Mouse (Mus musculus) left cerebral cortex, adult 11 months (tissue): ENCODE measurements around the gene Olfr304.
"Not testable (repeated sequence)": the region's sequence is repeated elsewhere in the genome, so short reads cannot be mapped to it uniquely, and the experiment has no call there.

Source experiments
- DNase-seq: peaks from one replicate; pipeline ENCODE4 v3.0.0; 2022; ENCODE audit warnings: low spot score

The Olfr304 gene

DNA sequence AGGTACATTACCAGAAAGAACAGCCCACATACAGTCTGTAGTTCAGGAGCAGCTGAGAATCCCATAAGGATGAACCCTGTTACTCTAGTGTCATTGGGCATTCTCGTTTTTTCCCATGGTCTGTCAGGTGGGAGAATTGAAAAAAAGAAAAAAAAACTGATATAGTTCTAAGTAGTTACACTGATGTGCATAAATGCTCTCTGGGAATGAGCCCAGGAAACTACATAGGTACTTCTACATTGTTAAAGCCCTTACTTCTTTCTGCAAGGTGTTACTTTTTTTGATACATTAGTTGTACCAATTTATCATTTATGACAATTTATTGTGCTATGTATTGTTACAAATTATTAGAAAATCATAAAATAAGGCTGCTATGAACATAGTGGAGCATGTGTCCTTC is at the start of gene Olfr304:
Gene Olfr304, minus strand, starts transcription at position 101 of the 400 bp plus-strand sequence.
- no peak for DNase-seq

GRCm38 (mm10) chr7:86403546-86403945 is 17.1 kb upstream of the Olfr304 start, which contains the start of gene Olfr301:
Gene Olfr301, plus strand, starts transcription at chr7:86403846.
- no peak for DNase-seq

- DNase-seq: no peak
Measured at GRCm38 (mm10) chr7:86397689-86398088, 11.2 kb upstream of the Olfr304 start, which contains the start of gene Olfr303. Gene Olfr303, minus strand, starts transcription at chr7:86397789.

DNA sequence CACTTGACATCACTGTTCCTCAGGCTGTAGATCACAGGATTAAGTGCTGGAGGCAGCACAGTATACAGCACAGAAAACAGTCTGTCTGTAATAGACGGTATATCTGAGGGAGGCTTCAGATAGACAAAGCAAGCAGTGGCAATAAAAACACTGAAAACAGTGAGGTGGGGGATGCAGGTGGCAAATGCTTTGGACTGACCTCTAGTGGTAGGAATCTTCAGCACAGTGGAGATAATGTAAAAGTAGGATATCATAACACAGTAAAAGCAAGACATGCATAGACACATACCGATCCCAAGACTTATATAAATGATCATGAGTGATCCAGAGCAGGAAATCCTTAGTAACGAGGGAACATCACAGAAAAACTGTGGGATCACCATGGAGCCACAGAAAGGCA is 689 bp downstream of the Olfr304 start:
- no peak for DNase-seq

- DNase-seq: no peak
Measured at GRCm38 (mm10) chr7:86366828-86367227, 19.6 kb downstream of the Olfr304 start, which contains the start of gene Olfr305. Gene Olfr305, minus strand, starts transcription at chr7:86366928.

DNA sequence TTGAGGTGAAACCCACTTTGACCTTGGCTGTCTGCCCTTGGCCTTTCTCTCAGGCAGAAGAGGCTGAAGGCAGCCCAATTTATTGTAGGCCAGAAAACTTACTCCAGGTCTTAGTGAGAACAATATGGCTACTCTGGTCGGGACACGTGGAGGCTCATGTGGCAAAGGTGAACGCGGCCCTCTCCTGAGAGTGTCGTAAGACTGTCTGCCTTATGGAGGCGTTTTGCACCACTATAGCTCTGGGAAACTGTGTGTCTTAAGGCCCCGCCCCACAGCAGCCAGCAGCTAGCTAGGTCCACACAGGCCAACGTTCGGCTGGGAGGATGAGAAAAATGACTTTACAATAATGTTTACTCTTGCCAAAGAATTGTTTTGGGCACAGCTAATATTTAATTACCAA is 40.2 kb downstream of the Olfr304 start:
- DNase-seq: not testable (repeated sequence)

DNA sequence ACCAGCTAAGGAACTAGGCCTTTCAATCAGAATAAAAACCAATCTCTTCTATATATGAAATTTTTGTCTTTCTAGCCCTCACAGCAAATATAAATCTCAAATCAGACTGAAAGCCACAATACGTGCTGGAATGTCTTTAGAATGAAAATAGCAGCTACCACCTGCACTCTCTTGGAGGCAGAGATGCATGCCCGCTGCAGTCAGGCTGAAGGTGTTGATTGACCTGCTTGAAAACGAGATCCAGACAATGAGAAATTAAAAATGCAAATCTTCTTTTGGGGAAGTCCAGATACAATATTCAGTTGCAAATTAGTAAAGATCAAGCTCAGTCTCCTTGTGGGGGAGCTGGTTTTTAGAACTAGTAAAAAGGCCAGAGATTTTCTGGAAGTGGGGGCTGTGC is 42.2 kb downstream of the Olfr304 start:
- no peak for DNase-seq

DNA sequence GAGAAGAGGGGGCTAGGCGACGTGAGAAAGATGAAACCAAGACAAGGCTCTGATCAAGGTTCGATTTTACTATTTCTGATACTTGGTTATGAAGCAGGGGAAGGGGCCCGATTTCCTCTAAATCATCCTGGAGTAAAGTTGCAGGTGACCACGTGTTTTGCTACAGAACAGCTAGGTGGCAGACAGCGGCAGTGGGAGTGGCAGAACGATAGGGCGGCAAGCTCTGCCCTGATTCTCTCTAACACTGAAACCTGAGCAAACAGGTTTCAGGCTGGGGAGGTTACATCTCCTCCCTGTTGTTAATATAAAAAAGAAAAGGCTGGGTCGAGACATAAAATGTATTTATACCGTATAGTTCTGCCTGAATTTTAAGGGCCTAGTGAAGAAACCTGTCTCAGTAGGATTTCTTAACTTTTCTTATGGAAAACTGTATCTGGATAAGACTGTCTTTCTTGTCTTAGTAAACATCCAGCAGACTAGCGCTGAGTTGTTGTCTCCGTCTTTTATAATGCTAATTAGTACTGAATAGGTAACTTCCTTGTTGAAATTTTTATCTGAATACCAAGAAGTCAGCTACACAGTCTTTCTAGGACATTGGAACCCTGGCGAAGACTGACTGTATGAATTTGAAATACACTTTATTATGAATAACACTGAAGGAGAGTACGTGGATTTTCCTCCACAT is 43.4 kb downstream of the Olfr304 start:
- DNase-seq: no peak

DNA sequence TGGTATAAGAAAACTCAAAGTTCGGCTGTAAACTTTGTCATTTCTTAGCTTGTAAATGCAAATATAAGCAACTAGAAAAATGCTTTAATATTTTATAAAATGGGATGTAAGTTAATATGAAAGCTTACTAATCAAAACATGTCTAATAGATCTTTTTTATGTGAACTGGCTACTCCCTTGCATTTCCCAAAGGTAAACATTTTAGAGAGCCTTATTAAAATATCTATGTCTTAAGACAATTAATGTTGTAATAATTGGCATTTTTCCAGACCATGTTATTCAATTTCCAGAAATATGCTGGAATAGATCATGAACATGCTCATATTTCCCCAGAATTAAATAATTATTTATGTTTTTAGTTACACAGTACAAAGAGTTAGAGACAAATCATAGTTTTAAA is 49.0 kb downstream of the Olfr304 start, which contains the start of gene Olfr307:
Gene Olfr307, minus strand, starts transcription at position 101 of the 400 bp plus-strand sequence.
- DNase-seq: no peak
